Mouse (Mus musculus): ENCODE data around the gene Rsph3a.

Gene Rsph3a

GRCm38 (mm10) chr17:7945117-7946052 is at the start of gene Rsph3a:
Rsph3a (plus strand) TSS chr17:7945614.
- ChIA-PET CTCF (interaction anchor here in 2 of 4 experiments (0.8 to 1.5 kb wide), 3 partner anchors 16 to 18 kb away, joined by 3 to 4 read pairs (median 3); no protein-coding TSS in a partner anchor), POLR2A (interaction anchor here in 2 of 4 experiments (0.6 to 1.3 kb wide), 3 partner anchors 215 to 997 kb away, joined by 4 read pairs; partner anchors contain the start of gene Rsph3b (in 1 of the 2))

DNA sequence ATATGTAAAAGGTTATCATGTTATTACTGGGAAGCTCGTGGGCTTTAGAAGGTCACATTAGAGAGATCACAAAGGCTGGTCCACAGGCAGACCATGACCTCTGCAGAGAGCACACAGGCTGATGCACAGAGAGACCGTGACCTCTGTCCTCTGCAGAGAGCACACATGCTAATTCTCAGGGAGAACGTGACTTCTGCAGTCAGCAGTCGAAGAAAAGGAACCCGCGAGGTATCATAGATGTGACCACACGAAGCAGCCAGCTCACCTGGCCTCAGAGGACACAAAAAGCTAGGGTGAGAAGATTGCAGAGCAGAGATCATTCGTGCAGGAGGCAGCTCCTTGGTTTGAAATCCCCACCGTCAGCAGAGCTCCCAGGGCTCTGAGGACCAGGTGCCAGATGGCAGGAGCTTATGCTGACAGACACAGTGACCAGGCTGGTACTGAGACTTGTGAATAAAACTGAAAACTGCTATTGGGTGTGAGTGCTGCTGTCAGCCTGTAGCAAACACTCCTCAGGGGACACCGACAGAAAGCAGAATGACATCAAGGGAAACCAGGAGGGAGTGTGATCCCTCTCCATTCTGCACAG is 49.3 kb upstream of the Rsph3a start:
- ChIA-PET POLR2A (interaction anchor here in 1 of 4 experiments (0.9 kb wide), 1 partner anchor 18 kb away, joined by 3 read pairs; no protein-coding TSS in a partner anchor), CTCF (no interaction called here)

GRCm38 (mm10) chr17:7897120-7897519 is 48.3 kb upstream of the Rsph3a start:
- ChIA-PET POLR2A (interaction anchor here in 1 of 4 experiments (0.6 kb wide), 1 partner anchor 1155 kb away, joined by 4 read pairs; no protein-coding TSS in a partner anchor), CTCF (interaction anchor here in 1 of 4 experiments (0.6 kb wide), 1 partner anchor 30 kb away, joined by 3 read pairs; no protein-coding TSS in a partner anchor)

GRCm38 (mm10) chr17:7897756-7898155 is 47.7 kb upstream of the Rsph3a start:
- CTCF ChIA-PET: interaction anchor here in 1 of 4 experiments (0.6 kb wide), 1 partner anchor 30 kb away, joined by 3 read pairs; no protein-coding TSS in a partner anchor
- POLR2A ChIA-PET: interaction anchor here in 1 of 4 experiments (0.6 kb wide), 1 partner anchor 1155 kb away, joined by 4 read pairs; no protein-coding TSS in a partner anchor

- POLR2A ChIA-PET: no interaction called here
- CTCF ChIA-PET: interaction anchor here in 1 of 4 experiments (1.6 kb wide), 1 partner anchor 29 kb away, joined by 8 read pairs; no protein-coding TSS in a partner anchor
Observed at GRCm38 (mm10) chr17:7899233-7899632, 46.2 kb upstream of the Rsph3a start.

DNA sequence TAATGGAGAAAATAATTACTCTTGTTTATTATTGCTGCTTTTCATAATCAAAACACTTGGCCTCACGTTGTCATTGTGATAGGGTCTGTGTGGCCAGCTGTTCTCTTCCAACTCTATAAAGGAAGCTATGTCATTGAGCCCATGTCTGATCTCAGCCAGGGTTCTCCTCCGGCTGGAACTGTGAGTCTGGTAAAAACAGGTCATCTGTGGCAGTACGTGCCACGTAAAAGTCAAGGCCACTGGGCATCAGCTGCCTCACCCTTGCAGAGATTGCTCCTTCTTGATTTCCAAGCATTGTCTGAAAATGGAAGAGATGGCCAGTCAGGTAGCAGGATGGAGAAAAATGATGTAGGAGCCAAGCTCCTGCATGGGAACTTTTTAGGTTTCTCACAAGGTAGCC is 45.5 kb upstream of the Rsph3a start:
- POLR2A ChIA-PET: no interaction called here
- CTCF ChIA-PET: interaction anchor here in 2 of 4 experiments (0.6 to 1.6 kb wide), 2 partner anchors 23 to 29 kb away, joined by 4 to 8 read pairs; no protein-coding TSS in a partner anchor

DNA sequence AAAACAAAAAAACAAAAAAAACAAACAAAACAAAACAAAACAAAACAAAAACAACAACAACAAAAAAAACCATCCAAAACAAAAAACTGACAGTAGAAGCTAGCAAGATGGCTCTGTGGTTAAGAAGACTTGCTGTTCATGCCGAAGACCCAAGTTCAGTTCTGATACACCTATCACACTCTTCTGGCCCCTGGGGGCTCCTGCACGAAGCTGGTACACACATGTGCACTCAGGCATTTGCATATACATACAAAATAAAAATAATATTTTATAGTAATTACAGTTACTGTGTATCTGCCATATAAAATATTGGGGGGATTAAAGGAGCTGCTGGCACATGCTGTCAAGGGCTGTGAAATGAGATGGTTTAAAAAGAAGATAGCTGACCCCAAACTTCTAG is 43.9 kb upstream of the Rsph3a start:
- ChIA-PET POLR2A (no interaction called here), CTCF (no interaction called here)

DNA sequence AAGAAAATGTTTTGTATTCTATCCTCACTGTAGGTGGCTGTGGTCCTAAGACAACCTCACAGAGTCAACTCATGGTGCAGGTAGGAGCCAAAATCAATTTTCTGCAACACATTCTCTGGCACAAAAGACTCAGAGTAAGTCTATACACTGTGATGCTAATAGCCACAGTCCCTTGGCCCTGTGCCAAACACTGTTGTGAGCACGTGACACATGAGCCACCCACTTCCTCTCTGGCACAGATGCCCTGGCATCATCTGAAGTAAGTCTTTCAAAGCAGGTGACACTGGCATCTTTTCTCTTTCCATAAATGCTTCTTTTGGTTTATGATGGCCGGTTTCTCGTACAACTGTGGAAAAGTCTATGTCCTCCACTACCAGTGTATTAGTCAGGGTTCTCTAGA is 43.1 kb upstream of the Rsph3a start:
- ChIA-PET CTCF (no interaction called here), POLR2A (no interaction called here)

GRCm38 (mm10) chr17:7904992-7905391 is 40.4 kb upstream of the Rsph3a start:
- POLR2A ChIA-PET: interaction anchor here in 1 of 4 experiments (0.7 to 1.1 kb wide), 2 partner anchors 9 to 1825 kb away, joined by 3 read pairs; no protein-coding TSS in a partner anchor
- CTCF ChIA-PET: interaction anchor here in 1 of 4 experiments (1.1 kb wide), 1 partner anchor 37 kb away, joined by 3 read pairs; no protein-coding TSS in a partner anchor

DNA sequence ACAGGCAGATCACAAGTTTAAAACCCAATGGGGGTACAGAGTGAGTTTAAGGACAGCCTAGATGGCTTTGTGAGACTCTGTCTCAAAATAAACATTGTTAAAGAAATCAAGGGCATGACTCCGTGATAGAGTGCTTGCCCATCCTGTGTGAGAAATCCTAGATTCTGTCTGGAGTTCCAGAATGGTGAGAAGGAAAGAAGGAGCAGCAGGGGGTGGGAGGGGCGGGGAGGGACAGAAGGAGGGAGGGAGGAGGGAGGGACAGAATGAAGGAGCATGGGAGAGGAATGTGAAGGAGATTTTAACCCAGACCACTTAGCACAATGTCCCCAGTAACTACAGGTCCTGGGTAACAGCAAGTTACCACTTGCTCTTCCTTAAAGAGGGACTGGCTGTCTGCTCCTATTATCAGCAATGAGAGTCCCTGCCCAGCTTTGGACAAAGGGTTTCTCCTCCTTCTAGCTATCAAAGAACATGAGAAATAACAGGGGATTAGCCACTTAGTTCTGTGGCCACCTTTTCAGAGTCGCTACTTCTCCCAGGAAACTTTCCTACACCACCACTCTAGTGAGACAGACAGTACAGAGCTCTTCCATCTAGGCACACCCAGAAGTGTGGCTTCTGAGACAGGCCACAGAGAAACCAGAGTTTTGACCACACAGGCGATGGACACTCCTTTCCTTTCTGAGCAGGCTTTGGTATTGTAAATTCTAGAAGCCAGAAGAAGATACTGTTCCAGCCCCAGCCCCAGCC is 39.3 kb upstream of the Rsph3a start:
- CTCF ChIA-PET: interaction anchor here in 1 of 4 experiments (0.6 kb wide), 1 partner anchor 307 kb away, joined by 3 read pairs; no protein-coding TSS in a partner anchor

GRCm38 (mm10) chr17:7914596-7915227 is 30.7 kb upstream of the Rsph3a start:
- ChIA-PET POLR2A (interaction anchor here in 1 of 4 experiments (0.7 kb wide), 1 partner anchor 9 kb away, joined by 3 read pairs; no protein-coding TSS in a partner anchor), CTCF (interaction anchor here in 1 of 4 experiments (0.9 kb wide), 1 partner anchor 14 kb away, joined by 4 read pairs; no protein-coding TSS in a partner anchor)

More for the DNA sequence above, 39.3 kb upstream of the Rsph3a start:
- POLR2A ChIA-PET: interaction anchor here in 2 of 4 experiments (0.6 to 0.7 kb wide), 2 partner anchors 557 to 1926 kb away, joined by 3 read pairs; no protein-coding TSS in a partner anchor

- ChIA-PET CTCF (no interaction called here), POLR2A (interaction anchor here in 1 of 4 experiments (0.7 kb wide), 1 partner anchor 8 kb away, joined by 3 read pairs; no protein-coding TSS in a partner anchor)
Observed at GRCm38 (mm10) chr17:7915791-7916190, 29.6 kb upstream of the Rsph3a start.

DNA sequence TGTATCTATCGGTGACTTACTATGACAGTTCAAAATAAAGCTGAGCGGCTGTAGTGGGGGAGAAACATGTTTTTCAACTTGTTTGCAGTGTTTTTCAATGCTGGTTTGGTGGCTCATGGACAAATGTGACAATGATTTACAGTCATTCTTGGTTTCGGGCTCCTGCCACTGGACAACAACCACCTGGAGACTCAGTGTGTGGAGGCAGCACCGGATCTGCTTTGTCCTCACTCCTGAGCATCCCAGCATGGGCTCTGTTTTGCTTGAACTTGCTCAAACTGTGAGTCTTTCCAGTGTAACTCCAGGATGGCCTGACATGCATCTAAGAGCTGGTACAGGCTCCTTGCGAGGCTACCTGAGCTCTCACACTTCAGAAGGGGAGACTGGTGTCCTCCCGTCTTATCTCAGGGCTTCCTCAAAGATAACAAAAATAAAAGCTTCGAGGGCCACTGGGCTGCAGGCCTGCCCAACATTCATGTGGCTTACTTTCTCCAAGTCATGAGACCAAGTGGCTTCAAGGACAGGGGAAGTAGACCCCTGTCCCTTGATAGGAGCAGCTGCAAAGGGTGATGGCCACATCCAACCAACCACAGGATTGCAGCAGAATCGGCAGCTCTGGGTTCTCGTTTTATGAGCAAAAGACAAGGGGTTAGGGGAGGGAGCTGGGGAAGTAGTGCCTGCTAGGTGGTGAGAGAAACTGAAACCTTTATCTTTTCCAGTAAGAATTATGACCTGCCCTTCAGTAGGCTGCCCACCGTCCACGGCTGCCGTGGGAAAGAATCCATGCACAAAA is 28.4 kb upstream of the Rsph3a start:
- ChIA-PET CTCF (interaction anchor here in 3 of 4 experiments (0.6 to 1.1 kb wide), 4 partner anchors 12 to 1139 kb away, joined by 3 to 4 read pairs (median 3); no protein-coding TSS in a partner anchor), POLR2A (interaction anchor here in 1 of 4 experiments (0.6 kb wide), 1 partner anchor 79 kb away, joined by 3 read pairs; no protein-coding TSS in a partner anchor)

- CTCF ChIA-PET: interaction anchor here in 1 of 4 experiments (0.9 to 1.8 kb wide), 2 partner anchors 9 to 11 kb away, joined by 3 to 8 read pairs; no protein-coding TSS in a partner anchor
- POLR2A ChIA-PET: interaction anchor here in 1 of 4 experiments (0.8 kb wide), 1 partner anchor 1065 kb away, joined by 7 read pairs; no protein-coding TSS in a partner anchor
Observed at GRCm38 (mm10) chr17:7918355-7918754, 27.1 kb upstream of the Rsph3a start.

- POLR2A ChIA-PET: no interaction called here
- CTCF ChIA-PET: interaction anchor here in 2 of 4 experiments (0.6 to 1.8 kb wide), 3 partner anchors 9 to 674 kb away, joined by 4 to 8 read pairs (median 4); no protein-coding TSS in a partner anchor
Observed at GRCm38 (mm10) chr17:7919209-7919608, 26.2 kb upstream of the Rsph3a start.

DNA sequence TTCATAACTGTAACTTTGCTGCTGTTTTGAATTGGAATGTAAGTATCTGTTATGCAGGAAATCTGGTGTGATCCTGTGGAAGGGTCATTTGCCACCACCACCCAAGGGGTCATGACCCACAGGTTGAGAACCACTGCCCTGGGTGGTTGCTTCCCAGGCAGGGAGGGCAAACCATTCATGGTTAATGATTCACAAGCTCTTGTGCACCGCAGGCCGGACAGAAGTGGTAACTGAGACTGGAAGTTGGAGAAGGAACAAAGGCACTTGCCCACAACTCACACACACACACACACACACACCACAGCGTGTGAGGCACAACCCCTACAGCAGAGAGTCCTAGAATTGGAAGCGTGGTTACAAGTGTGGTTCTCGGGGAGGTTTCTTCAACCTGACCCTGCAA is 22.9 kb upstream of the Rsph3a start:
- ChIA-PET CTCF (no interaction called here), POLR2A (no interaction called here)
